Mouse (Mus musculus): Measurements from ENCODE around the gene Gm3020.
"Not testable (repeated sequence)": the region's sequence is repeated elsewhere in the genome, so short reads cannot be mapped to it uniquely, and the experiment has no call there.

Gm3020 gene

GRCm38 (mm10) chr14:3651730-3652129 lies at the start of gene Gm3020:
Gene Gm3020, plus strand, starts transcription at chr14:3652030.
- DNase-seq (ENCODE audit: low read depth, low spot score) = not testable (repeated sequence)

DNA sequence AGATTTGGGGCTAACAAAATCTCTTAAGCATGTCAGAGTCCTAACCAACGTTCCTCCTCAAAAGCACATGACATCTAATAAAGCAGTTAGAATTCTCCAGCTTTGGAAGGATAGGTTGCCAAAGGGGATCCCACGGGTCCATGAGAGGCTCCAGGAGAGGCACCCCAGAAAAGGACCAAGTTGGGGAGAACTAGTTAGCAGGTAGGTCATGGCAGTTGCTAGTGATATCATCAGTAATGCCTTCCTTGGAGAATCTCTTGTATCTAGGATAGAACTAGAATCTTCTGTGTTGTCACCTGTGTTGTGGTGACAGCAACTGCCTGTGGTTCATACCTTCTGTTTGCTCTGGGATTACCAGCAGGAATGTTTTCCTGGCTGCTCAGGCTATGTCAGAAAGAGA lies 17.6 kb upstream of the Gm3020 start, which contains the start of gene Gm3012:
Gm3012 (plus strand) TSS at position 301 of the 400 bp plus-strand sequence.
- not testable (repeated sequence) for DNase-seq (ENCODE audit: low read depth, low spot score)

DNA sequence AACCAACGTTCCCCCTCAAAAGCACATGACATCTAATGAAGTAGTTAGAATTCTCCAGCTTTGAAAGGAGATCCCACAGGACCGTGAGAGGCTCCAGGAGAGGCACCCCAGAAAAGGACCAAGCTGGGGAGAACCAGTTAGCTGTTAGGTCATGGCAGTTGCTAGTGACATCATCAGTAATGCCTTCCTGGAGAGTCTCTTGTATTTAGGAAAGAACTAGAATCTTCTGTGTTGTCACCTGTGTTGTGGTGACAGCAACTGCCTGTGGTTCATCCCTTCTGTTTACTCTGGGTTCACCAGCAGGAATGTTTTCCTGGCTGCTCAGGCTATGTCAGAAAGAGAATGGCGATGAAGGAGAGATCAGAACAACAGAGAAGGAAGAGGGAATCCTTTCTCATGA lies 36.7 kb downstream of the Gm3020 start, which contains the start of gene Gm3043:
Gm3043 (plus strand) TSS at position 301 of the 400 bp plus-strand sequence.
- not testable (repeated sequence) for DNase-seq (ENCODE audit: low read depth, low spot score)
